Mouse (Mus musculus) lung, embryonic 15.5 days (tissue): ENCODE data around the gene Fshr. TPM values are rescaled to one million over a fixed set of nuclear protein-coding genes. Genes with fewer than 3 reads are reported as not detected.

Source experiments
- ATAC-seq: fragments of 200-750 bp; cut with Nextera tagmentation; 2 replicates; pipeline ENCODE4 v1.8.0; 2017; ENCODE audit warnings: moderate number of reproducible peaks, borderline replicate concordance; ENCODE audit not compliant: low FRiP score, low TSS enrichment; ENCODE audit errors: extremely low read depth
- H3K27ac ChIP-seq: fragments of 300-500 bp; sonication (generic); 2 replicates; pipeline ENCODE4 v1.5.1; 2015; ENCODE audit warnings: moderate library complexity, mild to moderate bottlenecking, inconsistent platforms
- H3K27me3 ChIP-seq: fragments of 300-500 bp; sonication (generic); 2 replicates; pipeline ENCODE4 v1.6.1; 2015; ENCODE audit warnings: inconsistent platforms
- H3K36me3 ChIP-seq: fragments of 300-500 bp; sonication (generic); 2 replicates; pipeline ENCODE4 v1.6.1; 2015; ENCODE audit warnings: inconsistent platforms
- H3K4me1 ChIP-seq: fragments of 300-500 bp; sonication (generic); 2 replicates; pipeline ENCODE4 v1.6.1; 2015; ENCODE audit warnings: inconsistent platforms
- H3K4me2 ChIP-seq: fragments of 300-500 bp; sonication (generic); 2 replicates; pipeline ENCODE4 v1.6.1; 2015; ENCODE audit warnings: inconsistent platforms, mild to moderate bottlenecking, moderate library complexity
- H3K4me3 ChIP-seq: fragments of 300-500 bp; sonication (generic); 2 replicates; pipeline ENCODE4 v1.5.1; 2015; ENCODE audit warnings: mild to moderate bottlenecking, inconsistent platforms
- H3K9ac ChIP-seq: fragments of 300-500 bp; sonication (generic); 2 replicates; pipeline ENCODE4 v1.6.1; 2015; ENCODE audit warnings: inconsistent platforms
- H3K9me3 ChIP-seq: fragments of 300-500 bp; sonication (generic); 2 replicates; pipeline ENCODE4 v1.6.1; 2016; ENCODE audit warnings: inconsistent platforms
- WGBS: fragments of 180-500 bp; shearing (Covaris S2); methylation state at CpG from one replicate; pipeline ENCODE4 v1.1.7; 2015; 5-methylcytosine and 5-hydroxymethylcytosine counted together
- polyA plus RNA-seq: library from polyadenylated mRNA; unstranded; fragments of >200 nt; fragmentation: Nextera tagmentation; extraction: Ambion mirVana; gene quantifications from 2 replicates; pipeline ENCODE4 v1.2.1, GENCODE M21; 2015

The Fshr gene
- polyA plus RNA-seq, 1 experiment from 2014 or later: not detected

GRCm38 (mm10) chr17:88938153-88938681, 262.3 kb downstream of the Fshr start:
- Histone ChIP-seq H3K9me3 (no peaks in the 10 kb centered on the region), H3K27ac (no peak overlapping the region), H3K4me3 (no peak overlapping the region), H3K27me3 (no peaks in the 10 kb centered on the region), H3K4me2 (no peak overlapping the region), H3K9ac (no peak overlapping the region), H3K36me3 (no peaks in the 10 kb centered on the region), H3K4me1 (0 out of 2 replicates have a peak, but pooled peaks cover 6% of the 10 kb centered on the region)
- peak; percentile 80; the same call in 1 of the 2 replicates for ATAC-seq
- 13% methylated on average over 4 of the region's 4 CpGs for WGBS

GRCm38 (mm10) chr17:88937341-88938152, 262.9 kb downstream of the Fshr start:
- peak; percentile 93 for ATAC-seq
- Histone ChIP-seq H3K27me3 (no peaks in the 10 kb centered on the region), H3K9me3 (no peaks in the 10 kb centered on the region), H3K27ac (no peak overlapping the region), H3K4me2 (no peak overlapping the region), H3K4me1 (0 out of 2 replicates have a peak, but pooled peaks cover 6% of the 10 kb centered on the region), H3K9ac (no peak overlapping the region), H3K36me3 (no peaks in the 10 kb centered on the region), H3K4me3 (no peak overlapping the region)
- WGBS: 14% methylated on average over 7 of the region's 7 CpGs

GRCm38 (mm10) chr17:88936941-88937340, 263.5 kb downstream of the Fshr start:
- WGBS: 74% methylated on average over 3 of the region's 3 CpGs
- no peak for ATAC-seq
- Histone ChIP-seq H3K9ac (no peak overlapping the region), H3K4me3 (no peak overlapping the region), H3K27ac (no peak overlapping the region), H3K36me3 (no peaks in the 10 kb centered on the region), H3K9me3 (no peaks in the 10 kb centered on the region), H3K4me1 (0 out of 2 replicates have a peak, but pooled peaks cover 6% of the 10 kb centered on the region), H3K4me2 (no peak overlapping the region), H3K27me3 (no peaks in the 10 kb centered on the region)
